Mouse (Mus musculus) heart, postnatal 4 days (tissue): ENCODE results near the gene Zfp770. TPM values are rescaled to one million over a fixed set of nuclear protein-coding genes. Genes with fewer than 3 reads are reported as not detected.

Experiments
- microRNA-seq, 2 experiments: library from miRNA; unstranded; fragments of <30 nt; microRNA quantifications; one replicate each; pipeline ENCODE4 v1.2.0; 2021 to 2022
- total RNA-seq, 2 experiments: library from RNA; stranded (reverse); gene quantifications; 2 replicates each; pipeline ENCODE4 v1.2.3; 2021

Gene Zfp770
- total RNA-seq, 2 experiments from 2014 or later: 14.7 to 15.5 TPM

Small RNAs within 50 kb of the gene (microRNA-seq; reads per million reads assigned to microRNA genes)
- gene Mir7002: 0.61 to 0.69 reads per million in 2 experiments

Other genes with a start within 250 kb of the Zfp770 start
- gene Gjd2, start 187.8 kb downstream of the Zfp770 start, total RNA-seq: not detected
- over 10,000 TPM; 17,542 to 18,879 TPM for gene Actc1, start 147.9 kb downstream of the Zfp770 start, total RNA-seq
- gene Aqr, start 14.4 kb downstream of the Zfp770 start, total RNA-seq: 10 to 100 TPM; 26.0 to 26.6 TPM